Mouse (Mus musculus): Measurements from ENCODE around the gene Ntrk3. TPM values are rescaled to one million over a fixed set of nuclear protein-coding genes. Genes with fewer than 3 reads are reported as not detected.

Ntrk3 gene
- polyA plus RNA-seq (2015; fragmentation: Nextera tagmentation; extraction: Ambion mirVana) = 15.8 and 18.3 TPM in 2 replicates

- Histone ChIP-seq H3K9me3 (no peaks in the 10 kb centered on the region), H3K4me2 (replicated peaks) (no peak within 1 kb of the TSS)
- ATAC-seq = no peak
Observed at GRCm38 (mm10) chr7:78737614-78738210, at the start of gene Ntrk3. Gene Ntrk3, minus strand, starts transcription at chr7:78738012.

GRCm38 (mm10) chr7:78785906-78786305 is 48.1 kb upstream of the Ntrk3 start:
- no peak overlapping the region for H3K9ac ChIP-seq (replicated peaks)
- H3K4me3 ChIP-seq (replicated peaks) = no peak overlapping the region
- no peaks in the 10 kb centered on the region for H3K9me3 ChIP-seq
- H3K27ac ChIP-seq = no peak overlapping the region
- peaks cover 21% of the 10 kb centered on the region for H3K4me1 ChIP-seq (replicated peaks)
- 70% methylated on average over 5 of the region's 5 CpGs for WGBS
- no peak for ATAC-seq
- H3K4me2 ChIP-seq (replicated peaks) = no peak overlapping the region
- peaks cover 37% of the 10 kb centered on the region for H3K36me3 ChIP-seq
- no peaks in the 10 kb centered on the region for H3K27me3 ChIP-seq

More at GRCm38 (mm10) chr7:78737614-78738210, at the start of gene Ntrk3:
- no peaks in the 10 kb centered on the region for H3K36me3 ChIP-seq
- no peak within 1 kb of the TSS for H3K27ac ChIP-seq
- no peaks in the 10 kb centered on the region for H3K4me1 ChIP-seq (replicated peaks)
- no peaks in the 10 kb centered on the region for H3K27me3 ChIP-seq
- 88% methylated on average over 5 of the region's 5 CpGs for WGBS
- H3K9ac ChIP-seq (replicated peaks) = no peak within 1 kb of the TSS
- H3K4me3 ChIP-seq (replicated peaks) = no peak within 1 kb of the TSS

- peak within 1 kb of the TSS; percentile 84 for H3K9ac ChIP-seq (replicated peaks)
- no peaks in the 10 kb centered on the region for H3K9me3 ChIP-seq
- H3K27me3 ChIP-seq = no peaks in the 10 kb centered on the region
- no peak within 1 kb of the TSS for H3K27ac ChIP-seq
- peak within 1 kb of the TSS; percentile 93 for H3K4me2 ChIP-seq (replicated peaks)
- WGBS = under 1% methylated on average over 44 of the region's 44 CpGs
- peak; percentile 98 for ATAC-seq
- peaks cover 21% of the 10 kb centered on the region for H3K4me1 ChIP-seq (replicated peaks)
- H3K36me3 ChIP-seq = peaks cover 31% of the 10 kb centered on the region
- H3K4me3 ChIP-seq (replicated peaks) = peak within 1 kb of the TSS; percentile 72
Observed at GRCm38 (mm10) chr7:78782639-78783581, 45.1 kb upstream of the Ntrk3 start, which contains the start of the genes Mrps11 and Mrpl46. Gene Mrps11, plus strand, starts transcription at chr7:78783119. Gene Mrpl46, minus strand, starts transcription at chr7:78783531.

GRCm38 (mm10) chr7:78778741-78779140 is 40.9 kb upstream of the Ntrk3 start:
- Histone ChIP-seq H3K27me3 (no peaks in the 10 kb centered on the region), H3K4me3 (replicated peaks) (no peak overlapping the region), H3K27ac (no peak overlapping the region), H3K4me2 (replicated peaks) (no peak overlapping the region), H3K9me3 (no peaks in the 10 kb centered on the region), H3K36me3 (peaks cover 50% of the 10 kb centered on the region), H3K9ac (replicated peaks) (no peak overlapping the region), H3K4me1 (replicated peaks) (peaks cover 13% of the 10 kb centered on the region)
- WGBS = 94% methylated on average over 5 of the region's 5 CpGs
- no peak for ATAC-seq

GRCm38 (mm10) chr7:78770936-78771335 is 33.1 kb upstream of the Ntrk3 start:
- Histone ChIP-seq H3K27me3 (no peaks in the 10 kb centered on the region), H3K36me3 (peaks cover 23% of the 10 kb centered on the region), H3K4me3 (replicated peaks) (no peak overlapping the region), H3K9me3 (no peaks in the 10 kb centered on the region), H3K4me2 (replicated peaks) (no peak overlapping the region), H3K4me1 (replicated peaks) (peaks cover 3% of the 10 kb centered on the region; the same call in 1 of the 2 replicates), H3K9ac (replicated peaks) (no peak overlapping the region), H3K27ac (no peak overlapping the region)
- ATAC-seq = no peak
- WGBS = 88% methylated on average over 5 of the region's 5 CpGs

GRCm38 (mm10) chr7:78769075-78769652 is 31.4 kb upstream of the Ntrk3 start:
- H3K27ac ChIP-seq = no peak overlapping the region

GRCm38 (mm10) chr7:78767929-78768531 is 30.2 kb upstream of the Ntrk3 start:
- Histone ChIP-seq H3K4me2 (replicated peaks) (no peak overlapping the region), H3K36me3 (peaks cover 6% of the 10 kb centered on the region), H3K4me3 (replicated peaks) (no peak overlapping the region), H3K9ac (replicated peaks) (no peak overlapping the region), H3K4me1 (replicated peaks) (peaks cover 4% of the 10 kb centered on the region; the same call in 1 of the 2 replicates), H3K27ac (peak overlapping the region; percentile 71), H3K27me3 (0 out of 2 replicates have a peak, but pooled peaks cover 2% of the 10 kb centered on the region), H3K9me3 (no peaks in the 10 kb centered on the region)
- ATAC-seq = peak; percentile 59
- WGBS = 74% methylated on average over 12 of the region's 12 CpGs

More at GRCm38 (mm10) chr7:78769075-78769652, 31.4 kb upstream of the Ntrk3 start:
- no peak for ATAC-seq
- H3K4me2 ChIP-seq (replicated peaks) = no peak overlapping the region
- no peak overlapping the region for H3K4me3 ChIP-seq (replicated peaks)
- 0 out of 2 replicates have a peak, but pooled peaks cover 2% of the 10 kb centered on the region for H3K27me3 ChIP-seq
- WGBS = 76% methylated on average over 7 of the region's 7 CpGs
- no peaks in the 10 kb centered on the region for H3K9me3 ChIP-seq
- H3K9ac ChIP-seq (replicated peaks) = no peak overlapping the region
- H3K36me3 ChIP-seq = peaks cover 9% of the 10 kb centered on the region
- H3K4me1 ChIP-seq (replicated peaks) = peaks cover 4% of the 10 kb centered on the region; the same call in 1 of the 2 replicates

GRCm38 (mm10) chr7:78766019-78766683 is 28.3 kb upstream of the Ntrk3 start:
- Histone ChIP-seq H3K27ac (no peak overlapping the region), H3K36me3 (no peaks in the 10 kb centered on the region), H3K4me2 (replicated peaks) (peak overlapping the region; percentile 33), H3K27me3 (0 out of 2 replicates have a peak, but pooled peaks cover 2% of the 10 kb centered on the region), H3K9ac (replicated peaks) (no peak overlapping the region), H3K4me1 (replicated peaks) (peaks cover 4% of the 10 kb centered on the region; the same call in 1 of the 2 replicates), H3K9me3 (no peaks in the 10 kb centered on the region), H3K4me3 (replicated peaks) (no peak overlapping the region)
- 19% methylated on average over 18 of the region's 18 CpGs for WGBS
- ATAC-seq = peak; percentile 84

- H3K27me3 ChIP-seq = 0 out of 2 replicates have a peak, but pooled peaks cover 2% of the 10 kb centered on the region
- H3K9me3 ChIP-seq = no peaks in the 10 kb centered on the region
- H3K4me2 ChIP-seq (replicated peaks) = no peak overlapping the region
- no peak overlapping the region for H3K9ac ChIP-seq (replicated peaks)
- no peak overlapping the region for H3K27ac ChIP-seq
- ATAC-seq = no peak
- no peak overlapping the region for H3K4me3 ChIP-seq (replicated peaks)
- H3K4me1 ChIP-seq (replicated peaks) = peaks cover 4% of the 10 kb centered on the region; the same call in 1 of the 2 replicates
- 68% methylated on average over 5 of the region's 5 CpGs for WGBS
- no peaks in the 10 kb centered on the region for H3K36me3 ChIP-seq
Observed at GRCm38 (mm10) chr7:78765215-78765631, 27.4 kb upstream of the Ntrk3 start.

GRCm38 (mm10) chr7:78763801-78764200 is 26.0 kb upstream of the Ntrk3 start:
- Histone ChIP-seq H3K4me1 (replicated peaks) (peaks cover 4% of the 10 kb centered on the region; the same call in 1 of the 2 replicates), H3K9ac (replicated peaks) (no peak overlapping the region), H3K27ac (no peak overlapping the region), H3K4me3 (replicated peaks) (no peak overlapping the region), H3K36me3 (no peaks in the 10 kb centered on the region), H3K9me3 (no peaks in the 10 kb centered on the region), H3K27me3 (0 out of 2 replicates have a peak, but pooled peaks cover 2% of the 10 kb centered on the region), H3K4me2 (replicated peaks) (no peak overlapping the region)
- WGBS = 94% methylated on average over 3 of the region's 3 CpGs
- no peak for ATAC-seq
